Mouse (Mus musculus) intestine, embryonic 16.5 days (tissue): ENCODE measurements around the gene Wnt3. TPM values are rescaled to one million over a fixed set of nuclear protein-coding genes. Genes with fewer than 3 reads are reported as not detected.

Experiments used
- ATAC-seq: fragments of 200-750 bp; cut with Nextera tagmentation; 2 replicates; pipeline ENCODE4 v1.8.0; 2017; ENCODE audit warnings: moderate TSS enrichment, moderate library complexity
- H3K27ac ChIP-seq: fragments of 300-500 bp; sonication (generic); 2 replicates; pipeline ENCODE4 v1.5.1; 2014; ENCODE audit warnings: mild to moderate bottlenecking, low read length
- H3K27me3 ChIP-seq: fragments of 300-500 bp; sonication (generic); replicated peaks from 2 replicates; pipeline ENCODE4 v1.6.1; 2014; ENCODE audit warnings: low read length, control low read depth, mixed read lengths; ENCODE audit not compliant: control insufficient read depth, insufficient read depth
- H3K36me3 ChIP-seq: fragments of 300-500 bp; sonication (generic); 2 replicates; pipeline ENCODE4 v1.6.1; 2014; ENCODE audit warnings: low read length, control low read depth; ENCODE audit not compliant: control insufficient read depth, insufficient read depth
- H3K4me1 ChIP-seq: fragments of 300-500 bp; sonication (generic); 2 replicates; pipeline ENCODE4 v1.6.1; 2014; ENCODE audit warnings: low read length, control low read depth, mixed read lengths; ENCODE audit not compliant: control insufficient read depth, insufficient read depth
- H3K4me2 ChIP-seq: fragments of 300-500 bp; sonication (generic); 2 replicates; pipeline ENCODE4 v1.6.1; 2014; ENCODE audit warnings: low read depth, low read length, control low read depth
- H3K4me3 ChIP-seq: fragments of 300-500 bp; sonication (generic); 2 replicates; pipeline ENCODE4 v1.5.1; 2014; ENCODE audit warnings: mild to moderate bottlenecking, low read length
- H3K9ac ChIP-seq: fragments of 300-500 bp; sonication (generic); 2 replicates; pipeline ENCODE4 v1.6.1; 2014; ENCODE audit warnings: low read depth, low read length
- H3K9me3 ChIP-seq: fragments of 300-500 bp; sonication (generic); 2 replicates; pipeline ENCODE4 v1.6.1; 2016; ENCODE audit warnings: low read length, control low read depth; ENCODE audit not compliant: control insufficient read depth
- WGBS: fragments of 180-500 bp; shearing (Covaris S2); extraction: QIAGEN DNeasy Blood & Tissue Kit; methylation state at CpG from one replicate; pipeline ENCODE4 v1.1.7; 2014; 5-methylcytosine and 5-hydroxymethylcytosine counted together
- polyA plus RNA-seq: library from polyadenylated mRNA; unstranded; fragments of >200 nt; fragmentation: Nextera tagmentation; extraction: Ambion mirVana; gene quantifications from 2 replicates; pipeline ENCODE4 v1.2.1, GENCODE M21; 2015

Wnt3 gene
- polyA plus RNA-seq: 0.39 and 0.51 TPM in 2 replicates

DNA sequence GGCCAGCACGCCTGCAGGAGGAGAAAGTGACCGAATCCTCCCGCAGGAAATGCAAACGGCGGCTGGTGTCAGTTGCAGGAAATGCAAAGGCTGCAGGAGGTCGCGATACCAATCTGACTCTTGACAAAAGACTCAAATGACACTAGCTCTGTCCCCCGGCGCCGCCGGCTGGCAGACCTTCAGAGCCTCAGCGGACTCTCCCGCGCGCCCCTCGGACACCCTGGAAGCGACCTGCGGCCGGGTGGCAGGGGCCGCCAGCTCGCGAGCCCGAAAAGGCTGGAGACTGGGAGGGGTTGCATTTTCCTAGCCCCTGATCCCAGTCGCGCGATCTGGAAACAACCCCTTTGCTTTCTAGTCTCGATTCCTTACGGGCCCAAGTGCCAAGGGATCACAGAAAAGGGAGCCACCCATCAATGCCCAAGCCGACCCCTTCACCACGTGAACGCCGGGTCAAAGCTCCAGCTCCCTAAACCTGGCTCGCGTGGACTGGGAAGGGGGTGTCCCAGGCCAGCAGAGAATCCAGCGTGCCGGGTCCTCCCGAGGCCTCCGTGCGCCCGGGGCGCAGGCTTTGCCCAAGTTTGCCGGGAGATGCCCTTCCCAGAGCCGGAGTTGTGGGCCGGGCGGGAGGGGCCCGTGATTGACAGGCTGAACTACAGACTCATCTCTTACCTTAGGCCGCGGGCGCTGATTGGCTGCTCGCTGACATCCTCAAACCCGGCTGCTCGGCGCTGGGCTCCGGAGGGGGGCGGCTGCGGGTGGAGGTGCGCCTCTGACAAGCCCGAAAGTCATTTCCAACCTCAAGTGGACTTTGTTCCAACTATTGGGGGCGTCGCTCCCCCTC lies at the start of gene Wnt3:
Gene Wnt3 (plus strand): TSS at position 764 of the 841 bp plus-strand sequence.
- Histone ChIP-seq H3K4me3 (peak within 1 kb of the TSS; percentile 41), H3K4me2 (peak within 1 kb of the TSS; percentile 55), H3K27ac (no peak within 1 kb of the TSS), H3K36me3 (no peaks in the 10 kb centered on the region), H3K4me1 (peaks cover 8% of the 10 kb centered on the region; the same call in 1 of the 2 replicates), H3K27me3 (peaks cover 64% of the 10 kb centered on the region), H3K9ac (0 out of 2 replicates have a peak within 1 kb of the TSS, but pooled peaks have one; percentile 14), H3K9me3 (no peaks in the 10 kb centered on the region)
- WGBS: under 1% methylated on average over 60 of the region's 60 CpGs
- ATAC-seq: no peak

GRCm38 (mm10) chr11:103724331-103724771 lies 49.6 kb upstream of the Wnt3 start:
- WGBS: 78% methylated on average over 11 of the region's 11 CpGs
- no peak overlapping the region for H3K4me3 ChIP-seq
- no peak overlapping the region for H3K27ac ChIP-seq
- H3K9me3 ChIP-seq: no peaks in the 10 kb centered on the region
- H3K36me3 ChIP-seq: no peaks in the 10 kb centered on the region
- peaks cover 11% of the 10 kb centered on the region for H3K4me1 ChIP-seq
- no peaks in the 10 kb centered on the region for H3K27me3 ChIP-seq
- no peak overlapping the region for H3K4me2 ChIP-seq
- no peak overlapping the region for H3K9ac ChIP-seq
- no peak for ATAC-seq

GRCm38 (mm10) chr11:103729282-103729985 lies 44.5 kb upstream of the Wnt3 start:
- Histone ChIP-seq H3K9me3 (no peaks in the 10 kb centered on the region), H3K4me1 (peaks cover 18% of the 10 kb centered on the region), H3K27me3 (no peaks in the 10 kb centered on the region), H3K4me3 (no peak overlapping the region), H3K4me2 (no peak overlapping the region), H3K27ac (no peak overlapping the region), H3K36me3 (no peaks in the 10 kb centered on the region), H3K9ac (no peak overlapping the region)
- no peak for ATAC-seq
- 73% methylated on average over 9 of the region's 9 CpGs for WGBS

GRCm38 (mm10) chr11:103731594-103731993 lies 42.4 kb upstream of the Wnt3 start:
- Histone ChIP-seq H3K27ac (no peak overlapping the region), H3K27me3 (no peaks in the 10 kb centered on the region), H3K4me2 (no peak overlapping the region), H3K9me3 (no peaks in the 10 kb centered on the region), H3K4me1 (peaks cover 29% of the 10 kb centered on the region), H3K9ac (0 out of 2 replicates have a peak overlapping the region, but pooled peaks have one; percentile 5), H3K36me3 (no peaks in the 10 kb centered on the region), H3K4me3 (no peak overlapping the region)
- ATAC-seq: no peak
- WGBS: 65% methylated on average over 9 of the region's 9 CpGs

GRCm38 (mm10) chr11:103732306-103732705 lies 41.6 kb upstream of the Wnt3 start:
- no peaks in the 10 kb centered on the region for H3K27me3 ChIP-seq
- WGBS: 85% methylated on average over 7 of the region's 7 CpGs
- H3K4me3 ChIP-seq: no peak overlapping the region
- no peak overlapping the region for H3K4me2 ChIP-seq
- H3K27ac ChIP-seq: no peak overlapping the region
- no peaks in the 10 kb centered on the region for H3K36me3 ChIP-seq
- no peak overlapping the region for H3K9ac ChIP-seq
- H3K9me3 ChIP-seq: no peaks in the 10 kb centered on the region
- peaks cover 29% of the 10 kb centered on the region for H3K4me1 ChIP-seq
- no peak for ATAC-seq

GRCm38 (mm10) chr11:103733069-103733468 lies 40.9 kb upstream of the Wnt3 start:
- Histone ChIP-seq H3K4me3 (no peak overlapping the region), H3K4me1 (peaks cover 29% of the 10 kb centered on the region), H3K4me2 (no peak overlapping the region), H3K9me3 (no peaks in the 10 kb centered on the region), H3K27ac (no peak overlapping the region), H3K9ac (no peak overlapping the region), H3K36me3 (no peaks in the 10 kb centered on the region), H3K27me3 (no peaks in the 10 kb centered on the region)
- 79% methylated on average over 4 of the region's 4 CpGs for WGBS
- no peak for ATAC-seq

DNA sequence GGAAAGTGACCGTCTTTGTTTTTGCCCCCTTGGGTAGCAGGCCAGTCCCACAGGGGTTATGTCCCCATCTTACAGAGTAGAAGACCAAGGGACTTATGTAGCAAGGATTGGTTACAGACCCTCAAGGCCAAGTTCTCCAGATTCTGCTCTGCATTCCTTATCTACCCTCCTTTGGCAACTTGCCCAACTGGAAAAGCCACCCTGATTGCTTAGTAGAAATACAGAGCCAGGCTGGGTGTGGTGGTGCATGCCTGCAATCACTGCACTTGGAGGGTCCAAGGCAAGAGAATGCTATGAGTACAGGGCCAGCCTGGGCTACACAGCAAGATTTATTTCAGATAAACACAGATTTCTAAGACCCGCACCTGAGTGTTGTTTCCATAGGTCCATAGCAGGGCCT lies 40.0 kb upstream of the Wnt3 start:
- Histone ChIP-seq H3K27ac (no peak overlapping the region), H3K9ac (no peak overlapping the region), H3K9me3 (no peaks in the 10 kb centered on the region), H3K27me3 (no peaks in the 10 kb centered on the region), H3K36me3 (no peaks in the 10 kb centered on the region), H3K4me3 (no peak overlapping the region), H3K4me1 (peaks cover 29% of the 10 kb centered on the region), H3K4me2 (no peak overlapping the region)
- ATAC-seq: peak; percentile 18; the same call in 1 of the 2 replicates
- WGBS: 87% methylated on average over 2 of the region's 2 CpGs

GRCm38 (mm10) chr11:103734411-103735045 lies 39.4 kb upstream of the Wnt3 start:
- Histone ChIP-seq H3K4me1 (peaks cover 29% of the 10 kb centered on the region), H3K27me3 (no peaks in the 10 kb centered on the region), H3K9ac (no peak overlapping the region), H3K4me2 (peak overlapping the region; percentile 15), H3K27ac (no peak overlapping the region), H3K9me3 (no peaks in the 10 kb centered on the region), H3K4me3 (no peak overlapping the region), H3K36me3 (no peaks in the 10 kb centered on the region)
- ATAC-seq: no peak
- WGBS: 55% methylated on average over 5 of the region's 5 CpGs
